Mouse (Mus musculus) left cerebral cortex, adult 6 months (tissue): ENCODE results near the gene Zfp981. TPM values are rescaled to one million over a fixed set of nuclear protein-coding genes. Genes with fewer than 3 reads are reported as not detected.

ENCODE experiments used
- long read RNA-seq, 2 experiments: library from polyadenylated mRNA; unstranded; transcript quantifications; one replicate each; pipeline ENCODE4 v2.0.0; 2019 to 2020
- polyA plus RNA-seq: library from polyadenylated mRNA; unstranded; fragments of <200 nt; fragmentation: Nextera tagmentation; gene quantifications from 2 replicates; pipeline ENCODE4 v1.2.3, GENCODE M21; 2021

Zfp981 gene
- polyA plus RNA-seq, result not detected in 2 replicates
- long read RNA-seq, experiment 1, result 0 reads
- long read RNA-seq, experiment 2, result 0 reads

GRCm38 (mm10) chr4:146501727-146502126, at the start of gene Zfp981:
Zfp981 (plus strand) TSS chr4:146502027.

Other genes with a start within 250 kb of the Zfp981 start
- gene Zfp992, start 53.0 kb upstream of the Zfp981 start, polyA plus RNA-seq, result 0.24 and 0.49 TPM in 2 replicates
- 3.4 and 4.1 TPM in 2 replicates for gene Zfp993, start 108.9 kb downstream of the Zfp981 start, polyA plus RNA-seq